Mouse (Mus musculus): ENCODE results near the gene Tlr5.
A peak's percentile ranks its signal among the peaks of the same experiment; 100 is the strongest.

Tlr5 gene

DNA sequence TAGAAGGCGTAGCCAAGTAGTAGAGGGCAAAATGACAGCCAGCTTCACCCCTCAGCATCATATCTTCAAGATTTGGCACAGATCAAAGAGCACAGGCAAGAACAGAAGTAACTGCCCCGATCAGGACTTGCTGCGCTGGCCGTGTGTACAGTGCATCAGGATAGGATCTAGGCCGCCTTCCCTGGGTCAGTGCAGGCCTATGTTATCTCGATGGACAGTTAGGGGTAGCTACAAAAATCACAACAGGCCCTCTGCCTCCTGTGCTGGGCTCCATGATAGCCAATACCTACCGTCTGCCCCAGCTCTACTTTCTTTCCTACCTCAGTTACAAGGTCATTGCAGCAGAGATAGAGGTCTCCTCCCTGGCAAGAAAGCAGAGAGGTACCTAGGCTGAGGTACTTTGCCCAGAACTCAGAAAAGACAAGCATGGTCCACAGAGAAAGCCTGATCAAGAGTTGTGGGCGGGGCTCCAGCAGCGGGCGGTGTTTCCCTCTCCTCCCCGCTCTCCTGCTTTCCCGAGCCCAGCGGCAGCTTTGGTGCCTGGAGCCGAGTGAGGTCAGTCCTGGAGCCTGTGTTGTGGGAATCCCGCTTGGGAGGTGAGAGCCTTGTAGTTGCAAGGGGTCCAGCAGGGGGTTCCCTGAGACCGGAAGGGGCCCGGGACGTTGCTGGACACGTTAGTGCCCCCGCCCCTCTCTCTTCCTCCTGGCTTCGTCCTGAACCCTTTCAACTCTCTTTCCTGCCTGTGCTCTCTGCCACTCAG is at the start of gene Tlr5:
TSS of gene Tlr5 (plus strand) at position 502 of the 760 bp plus-strand sequence.
- DNase-seq (ENCODE audit: low read depth, low spot score), result peak; percentile 55

DNA sequence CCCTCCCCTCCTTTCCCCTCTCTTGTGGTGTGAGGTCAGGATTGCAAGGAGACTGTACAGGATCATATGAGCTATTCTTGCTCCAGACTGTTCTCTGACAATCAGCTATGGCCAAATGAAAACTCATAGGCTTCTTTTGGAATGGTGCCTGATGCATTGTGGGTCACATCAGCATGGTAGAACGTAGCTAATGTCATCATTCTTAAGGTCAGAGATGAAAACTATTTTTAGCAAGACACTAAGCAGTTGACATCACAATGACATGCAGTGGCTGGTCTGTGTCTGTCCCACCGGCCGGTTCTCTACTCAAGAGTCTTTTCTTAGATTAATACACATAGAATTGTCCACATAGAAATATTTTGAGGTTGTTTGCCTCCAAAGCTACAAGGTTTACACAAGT is 48.9 kb upstream of the Tlr5 start:
- no peak for DNase-seq (ENCODE audit: low read depth, low spot score)

DNA sequence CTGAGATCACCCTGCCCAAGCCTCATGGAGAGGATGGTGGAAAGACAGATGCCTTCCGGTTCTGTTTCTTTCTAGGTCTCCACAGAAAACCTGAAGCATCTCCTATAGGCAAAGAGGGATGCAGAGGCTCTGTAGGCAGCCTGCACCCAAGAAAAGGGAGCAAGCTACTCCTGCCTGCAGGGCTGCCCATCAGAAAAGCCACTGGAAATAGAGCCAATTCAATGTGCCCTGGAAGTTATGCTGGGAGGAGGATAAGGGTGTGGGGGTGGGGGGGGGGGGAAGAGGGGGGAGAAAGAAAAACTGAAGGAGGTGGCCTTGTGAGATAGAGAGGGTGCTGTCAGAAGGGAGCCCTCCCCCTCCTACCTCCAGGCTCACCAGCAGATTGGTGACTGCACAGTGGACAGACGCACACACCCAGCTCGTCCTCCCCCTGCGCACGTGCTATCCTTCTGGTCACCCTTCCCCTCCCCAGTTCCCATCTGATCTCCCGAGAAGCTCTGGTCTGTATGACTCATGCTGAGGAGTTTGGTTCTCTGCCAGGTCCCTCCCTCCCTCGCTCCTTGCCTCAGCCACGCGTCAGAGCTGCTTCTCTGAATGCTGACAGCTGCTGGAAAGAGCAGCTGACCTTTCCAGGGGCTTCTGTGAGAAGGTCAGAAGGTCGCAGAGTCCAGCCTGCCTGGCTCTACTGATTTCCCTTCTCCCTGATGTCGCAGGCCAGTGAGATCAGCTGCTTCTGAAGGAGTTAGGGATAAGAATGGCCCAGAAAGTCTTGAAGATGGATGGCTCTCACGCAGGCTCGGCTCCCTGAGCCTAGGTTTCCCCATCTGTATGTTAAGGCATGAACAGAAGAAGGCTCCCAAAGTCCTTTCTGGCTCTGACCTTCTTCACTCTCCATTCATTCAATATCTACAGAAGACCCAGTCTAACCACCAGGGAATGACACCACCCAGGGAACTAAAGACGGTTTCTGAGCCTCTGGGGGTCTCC is 46.2 kb upstream of the Tlr5 start:
- peak; percentile 87 for DNase-seq (ENCODE audit: low read depth, low spot score)

GRCm38 (mm10) chr1:182909066-182909465 is 45.5 kb upstream of the Tlr5 start:
- no peak for DNase-seq (ENCODE audit: low read depth, low spot score)

DNA sequence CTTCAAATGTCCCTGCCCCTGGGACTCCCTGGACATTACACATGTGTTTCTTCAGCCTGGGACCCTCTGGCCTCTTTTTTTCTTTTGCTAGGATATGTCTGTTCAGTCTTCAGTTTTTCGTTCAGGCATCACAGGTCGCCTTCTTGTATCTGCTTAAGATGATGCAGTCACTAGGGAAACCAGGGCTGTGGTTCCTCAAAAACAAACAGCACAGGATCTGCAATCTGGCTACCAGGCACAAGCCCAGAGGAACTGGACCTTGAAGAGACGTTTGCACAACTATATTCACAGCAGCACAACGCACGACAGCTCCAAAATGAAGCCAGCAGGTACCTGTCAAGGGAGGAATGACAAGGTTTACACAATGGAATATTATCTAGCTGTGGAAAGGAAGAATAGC is 45.0 kb upstream of the Tlr5 start:
- no peak for DNase-seq (ENCODE audit: low read depth, low spot score)

DNA sequence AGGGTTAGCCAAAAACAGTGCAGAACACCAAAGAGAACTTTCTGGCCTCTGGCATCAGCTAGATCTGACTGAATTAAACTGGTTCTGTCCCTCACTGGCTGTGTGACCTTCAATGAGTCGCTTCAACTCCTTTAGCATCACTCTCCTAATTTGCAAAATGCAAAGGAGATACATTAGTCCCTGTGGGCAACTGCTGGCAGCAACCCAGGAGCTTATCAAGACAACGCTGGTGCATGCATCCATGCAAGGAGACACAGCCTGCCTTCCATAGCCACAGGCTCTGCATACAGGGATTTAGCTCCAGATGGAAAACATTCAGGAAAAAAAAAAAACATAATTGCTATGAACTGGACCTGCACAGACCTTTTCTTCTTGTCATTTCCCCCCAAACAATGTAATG is 42.0 kb upstream of the Tlr5 start:
- DNase-seq (ENCODE audit: low read depth, low spot score), result no peak

DNA sequence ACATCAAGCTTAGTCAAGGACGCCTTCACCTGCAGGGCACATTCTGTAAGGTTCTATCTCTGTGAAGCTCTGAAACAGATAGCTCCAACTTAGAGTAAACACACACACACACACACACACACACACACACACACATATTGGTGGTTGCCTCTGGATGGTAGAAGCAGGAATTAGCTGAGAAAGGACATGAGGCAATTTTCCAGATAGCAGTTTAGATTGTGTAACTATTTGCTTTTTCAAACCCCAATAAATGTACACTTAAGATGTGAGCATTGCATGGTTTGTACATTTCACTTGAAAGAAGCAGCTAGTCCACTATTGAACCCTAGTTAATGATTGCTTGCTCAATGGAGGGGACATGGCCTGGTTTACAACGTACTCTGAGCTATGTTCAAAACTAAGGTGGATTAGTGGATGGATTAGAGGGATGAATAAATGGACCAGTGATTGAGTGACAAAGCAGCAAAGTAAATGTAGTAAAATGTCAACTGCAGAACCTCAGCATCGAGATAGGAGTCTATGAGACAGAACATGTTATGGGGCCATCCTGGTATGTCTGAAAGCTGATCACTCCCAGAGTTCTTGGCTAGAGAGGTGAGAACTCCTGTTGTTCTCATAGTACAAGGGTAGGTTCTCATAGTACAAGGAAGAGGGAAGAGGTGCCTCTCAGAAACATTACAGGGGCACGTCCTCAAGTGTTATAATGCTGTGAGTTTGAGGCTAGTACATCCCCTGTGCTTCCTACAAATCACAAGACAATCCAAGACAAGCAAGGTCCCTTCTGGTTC is 40.3 kb upstream of the Tlr5 start:
- no peak for DNase-seq (ENCODE audit: low read depth, low spot score)

- DNase-seq (ENCODE audit: low read depth, low spot score), result no peak
Observed at GRCm38 (mm10) chr1:182916166-182916565, 38.4 kb upstream of the Tlr5 start.

- DNase-seq (ENCODE audit: low read depth, low spot score), result no peak
Observed at GRCm38 (mm10) chr1:182918718-182919346, 35.8 kb upstream of the Tlr5 start.

DNA sequence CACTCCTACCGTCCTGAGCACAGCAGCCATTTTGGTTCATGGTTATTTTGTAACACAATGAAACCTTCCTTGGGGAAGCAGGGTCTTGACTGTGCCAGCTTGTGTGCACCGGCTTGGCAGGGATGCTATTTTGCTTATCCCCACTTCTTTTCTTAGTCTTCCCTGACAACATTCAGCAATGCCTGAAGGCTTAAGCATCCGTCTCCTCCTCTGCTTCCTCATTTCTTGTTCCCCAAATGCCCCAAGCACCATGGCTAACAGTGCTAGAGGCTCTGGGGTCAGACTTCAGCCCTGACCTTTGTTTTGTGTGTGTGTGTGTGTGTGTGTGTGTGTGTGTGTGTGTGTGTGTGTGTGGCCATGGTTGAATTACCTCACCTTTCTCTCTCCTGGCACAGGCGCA is 31.8 kb upstream of the Tlr5 start:
- no peak for DNase-seq (ENCODE audit: low read depth, low spot score)

GRCm38 (mm10) chr1:182926465-182926864 is 28.1 kb upstream of the Tlr5 start:
- no peak for DNase-seq (ENCODE audit: low read depth, low spot score)

DNA sequence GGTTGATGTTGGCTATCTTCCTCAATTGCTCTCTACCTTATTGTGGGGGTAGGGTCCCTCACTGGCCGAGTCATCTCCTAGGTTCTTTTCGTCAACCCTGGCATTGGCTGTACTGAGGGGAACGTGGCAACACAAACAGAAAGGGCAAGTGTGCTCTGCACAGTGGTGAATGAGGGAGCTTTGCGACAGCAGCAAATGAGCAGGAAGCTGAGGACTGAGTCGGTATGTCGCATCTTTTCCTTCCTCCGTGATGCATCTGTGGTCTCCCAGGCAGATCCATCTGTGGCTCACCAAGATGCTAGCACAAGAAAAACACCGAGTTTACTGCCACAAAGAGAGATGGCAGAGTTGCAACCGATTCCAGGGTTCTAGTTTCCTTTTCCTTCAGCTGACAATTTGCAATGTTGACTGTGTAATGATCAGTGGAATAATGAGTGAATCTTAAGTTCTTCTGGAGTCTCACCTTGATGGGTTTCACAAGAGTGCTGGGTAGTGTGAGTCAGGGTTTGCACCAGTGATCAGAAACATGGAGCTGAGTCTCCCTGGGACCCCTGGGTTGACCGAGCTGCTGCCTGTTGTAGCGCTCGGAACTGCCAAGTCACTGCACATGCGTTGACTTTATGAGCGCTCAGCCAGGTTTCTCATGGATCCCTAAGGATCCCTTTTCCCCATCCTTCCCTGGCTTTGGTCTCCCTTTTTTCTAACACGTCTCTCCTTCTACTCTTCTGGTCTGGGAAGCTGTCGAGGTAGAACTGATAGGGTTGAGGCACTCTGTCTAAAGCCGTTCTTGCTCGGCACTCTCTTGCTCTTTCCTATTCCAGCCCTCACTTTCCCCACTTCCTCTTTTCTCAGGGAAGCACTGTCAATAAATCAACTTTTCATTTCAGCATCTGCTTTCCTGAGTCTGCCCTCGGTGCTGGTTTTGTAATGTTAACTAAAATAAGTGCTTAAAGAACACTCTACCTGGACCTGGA is 26.4 kb upstream of the Tlr5 start:
- no peak for DNase-seq (ENCODE audit: low read depth, low spot score)

GRCm38 (mm10) chr1:182935469-182935868 is 19.1 kb upstream of the Tlr5 start:
- no peak for DNase-seq (ENCODE audit: low read depth, low spot score)

DNA sequence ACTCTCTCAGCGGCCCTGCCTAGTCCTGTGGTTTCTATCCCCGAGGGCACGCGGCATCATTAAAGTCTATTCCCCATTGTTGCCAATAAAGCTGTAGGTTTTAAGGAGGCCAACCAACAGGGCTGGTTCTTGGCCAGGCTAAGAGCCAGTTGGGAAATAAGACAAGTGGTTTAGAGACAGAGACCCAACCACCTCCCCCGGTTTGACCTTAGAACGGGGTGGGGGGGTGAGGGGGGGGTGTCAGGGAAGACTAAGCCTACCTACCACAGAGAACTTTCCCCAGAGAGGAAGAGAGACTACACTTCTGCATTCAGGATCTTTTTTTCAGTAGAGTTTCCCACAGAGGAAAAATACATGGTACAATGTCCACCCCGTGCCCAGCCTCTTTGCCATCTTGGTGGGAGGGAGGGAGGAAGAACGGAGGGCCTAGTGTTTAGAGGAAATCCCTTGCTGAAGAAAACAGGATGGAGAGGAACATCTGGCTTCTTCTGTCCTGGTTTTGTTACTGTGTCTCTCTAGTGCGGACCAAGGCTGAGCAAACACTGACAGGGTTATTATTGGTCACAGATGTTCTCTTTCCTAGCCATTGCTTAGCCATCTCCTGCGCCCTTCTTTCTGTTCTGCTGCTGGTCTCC is 17.0 kb upstream of the Tlr5 start:
- no peak for DNase-seq (ENCODE audit: low read depth, low spot score)

DNA sequence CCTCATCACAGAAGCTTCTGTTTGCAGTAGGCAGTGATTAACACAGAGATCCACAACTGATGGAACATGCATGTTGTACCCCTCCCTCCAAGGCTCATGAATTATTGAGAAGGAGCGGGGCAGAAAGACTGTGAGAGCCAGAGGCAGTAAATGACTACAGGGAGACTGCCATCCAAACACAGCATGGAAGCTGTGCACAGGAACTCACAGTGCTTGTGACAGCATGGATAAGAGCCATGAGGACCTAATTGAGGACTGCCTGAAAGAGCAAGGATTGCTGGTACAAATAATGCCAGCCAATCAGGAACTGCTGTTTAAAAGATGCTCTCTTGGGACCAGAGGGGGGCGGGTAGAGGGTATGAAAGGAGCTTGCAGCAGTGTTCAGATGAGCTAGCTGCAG is 12.7 kb upstream of the Tlr5 start:
- no peak for DNase-seq (ENCODE audit: low read depth, low spot score)

DNA sequence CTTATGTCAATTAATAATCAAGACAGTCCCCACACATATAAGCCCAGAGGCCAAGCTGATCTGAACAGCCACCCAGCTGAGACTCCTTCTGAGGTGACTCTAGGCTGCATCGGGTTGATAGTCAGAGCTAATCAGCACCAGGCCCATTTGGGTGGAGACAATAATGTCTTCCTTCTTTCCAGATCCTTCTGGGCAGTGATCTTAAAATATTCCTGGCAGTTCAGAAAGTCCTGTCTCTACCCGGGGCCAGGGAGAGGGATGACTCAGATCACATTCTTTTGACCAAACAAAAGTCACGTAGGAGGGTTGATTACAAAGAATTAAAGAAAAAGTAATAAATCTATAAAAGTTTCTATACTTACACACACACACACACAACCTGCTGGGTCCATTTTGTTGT is 10.7 kb upstream of the Tlr5 start:
- DNase-seq (ENCODE audit: low read depth, low spot score), result no peak

DNA sequence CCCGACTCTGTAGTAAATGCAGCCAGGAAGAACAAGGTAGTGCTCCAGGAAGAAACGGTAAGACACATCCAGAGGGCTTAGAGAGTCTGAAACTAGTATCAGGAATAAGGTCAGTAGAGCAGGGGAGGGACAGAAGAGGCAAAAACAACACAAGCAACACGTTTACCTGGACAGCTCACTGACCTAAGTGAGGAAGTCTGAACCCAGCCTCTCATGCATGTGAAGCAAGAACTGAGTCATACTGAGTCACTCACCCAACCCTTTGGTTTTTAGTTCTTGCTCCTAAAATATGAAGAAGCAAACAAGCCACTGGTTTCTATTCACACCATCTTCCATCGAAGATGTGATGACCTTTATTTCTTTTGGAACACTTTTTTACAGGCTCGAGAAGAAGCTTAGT is 9.9 kb upstream of the Tlr5 start:
- no peak for DNase-seq (ENCODE audit: low read depth, low spot score)

DNA sequence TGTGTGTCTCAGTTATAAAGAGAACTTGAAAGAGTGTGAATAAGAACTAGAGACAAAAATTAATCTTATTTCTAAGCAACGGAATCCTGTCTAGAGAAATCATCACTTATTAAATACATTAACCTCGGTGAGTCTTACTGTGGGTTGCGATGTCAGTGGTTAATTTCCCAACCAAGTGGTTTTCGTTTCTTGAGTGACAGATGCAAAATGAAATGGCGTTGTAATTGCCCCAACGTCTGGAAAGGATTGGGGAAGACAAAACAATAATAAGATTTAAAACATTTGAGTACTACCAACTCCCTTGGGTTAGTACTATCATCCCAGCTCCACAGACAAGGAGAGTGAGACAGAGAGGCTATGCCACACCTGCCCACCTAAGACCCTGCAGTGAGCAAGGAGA is 9.0 kb upstream of the Tlr5 start:
- DNase-seq (ENCODE audit: low read depth, low spot score), result no peak

- no peak for DNase-seq (ENCODE audit: low read depth, low spot score)
Observed at GRCm38 (mm10) chr1:182951298-182951697, 3.3 kb upstream of the Tlr5 start.

DNA sequence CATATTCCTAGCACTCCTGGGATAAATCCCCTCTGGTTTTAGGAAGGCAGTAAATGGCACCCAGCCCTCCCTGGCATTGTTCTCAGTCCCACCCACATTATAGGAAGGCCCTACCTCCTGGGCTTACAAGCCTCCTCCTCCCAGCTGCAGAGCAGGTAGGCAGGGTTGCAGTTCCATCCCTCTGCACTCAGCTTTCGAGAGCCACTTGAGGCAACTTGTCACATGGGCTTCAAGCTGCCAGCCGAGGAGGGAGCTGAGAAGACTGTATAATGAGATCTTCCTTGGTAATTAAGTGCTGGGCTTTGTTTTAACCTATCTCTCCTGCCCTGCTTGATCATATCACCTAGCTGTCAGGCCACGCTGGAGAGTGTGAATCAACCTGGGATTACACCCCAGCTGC is 1.4 kb upstream of the Tlr5 start:
- no peak for DNase-seq (ENCODE audit: low read depth, low spot score)
